Mouse (Mus musculus): ENCODE measurements at regions not wholly inside any gene's neighbourhood (a gene's known extent, or its start where the extent isn't known, plus 50 kb on each side); places are given as distances from the start of the nearest gene placed in this dataset.
"Not testable (repeated sequence)": the region's sequence is repeated elsewhere in the genome, so short reads cannot be mapped to it uniquely, and the experiment has no call there.

DNA sequence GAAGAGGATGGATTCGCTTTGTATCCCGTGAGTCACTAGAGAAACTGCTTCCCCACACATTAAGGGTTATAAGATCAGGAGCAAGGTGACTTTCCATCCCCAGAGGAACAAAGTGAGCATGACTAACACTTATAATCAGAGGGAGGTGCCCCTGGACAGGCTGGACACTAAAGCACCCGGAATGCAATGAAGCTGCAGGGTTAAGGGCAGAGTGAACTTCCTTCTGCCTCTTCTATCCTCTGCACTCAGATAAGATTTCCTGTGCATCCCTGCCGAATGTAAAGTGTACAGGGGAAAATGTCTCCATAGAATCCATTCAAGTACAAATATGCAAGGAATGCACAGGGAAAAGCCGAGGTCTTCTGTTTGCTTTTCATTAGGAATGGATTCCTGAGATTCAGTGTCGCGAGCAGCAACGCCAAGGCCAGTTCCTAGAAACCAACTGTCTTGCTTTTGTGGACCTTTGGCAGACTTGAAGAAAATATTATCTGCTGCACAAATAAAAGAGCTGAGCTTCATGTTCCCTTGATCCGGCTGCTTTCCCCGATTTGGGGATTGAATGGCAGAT, 58.5 kb upstream of the Fbxl7 start:
- in situ Hi-C loops (cut with MboI; ENCODE audit: unreplicated experiment in 2 of 2), result no loop called here

DNA sequence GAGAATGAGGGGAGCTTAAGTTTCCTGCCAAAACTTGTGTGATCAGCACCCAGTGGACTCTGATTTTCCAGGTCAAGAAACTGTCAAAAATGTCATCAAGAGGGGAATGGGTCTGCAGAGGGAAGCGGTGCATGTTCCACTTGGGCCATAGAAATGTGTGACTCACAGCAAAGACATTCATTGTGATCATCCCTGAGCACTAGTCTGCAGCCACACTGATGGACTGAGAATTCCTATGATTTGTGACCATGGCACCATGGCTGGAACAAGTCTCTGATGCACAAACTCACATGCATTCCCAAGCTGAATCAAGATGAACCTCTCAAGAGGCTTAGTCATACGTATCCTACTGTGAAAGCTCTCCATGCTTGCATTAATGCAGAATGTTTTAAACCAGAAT, 63.6 kb upstream of the Fbxl7 start:
- in situ Hi-C loops (cut with MboI; ENCODE audit: unreplicated experiment in 2 of 2), result no loop called here

DNA sequence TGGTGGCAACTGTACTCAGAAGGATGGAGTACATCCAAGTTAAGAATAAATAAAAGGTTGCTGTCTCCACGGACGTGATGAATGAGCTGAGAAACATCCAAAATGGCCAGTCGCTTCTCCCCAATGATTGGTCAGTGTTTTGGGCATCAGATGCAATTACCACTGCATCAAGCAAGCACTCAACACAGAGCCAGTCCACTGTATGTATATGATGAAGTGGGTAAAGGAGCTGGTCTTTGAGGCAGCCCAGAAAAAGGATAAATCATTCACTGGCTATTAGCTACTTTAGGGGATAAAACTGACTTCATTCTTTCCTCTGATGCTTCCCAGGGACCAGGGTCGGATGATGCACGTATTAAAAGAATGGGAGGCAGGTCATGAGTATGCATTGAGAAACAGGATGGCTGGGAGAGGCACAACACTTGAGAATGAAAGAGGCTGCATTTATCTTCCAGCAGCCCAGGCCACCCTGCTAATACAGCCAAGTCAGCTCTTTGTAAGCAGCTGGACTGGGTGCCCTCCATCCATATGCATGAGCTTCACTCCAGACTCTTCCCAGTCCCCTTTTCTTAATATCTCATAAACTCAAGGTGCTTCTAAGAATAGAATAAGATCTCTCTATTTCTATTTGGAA, 73.1 kb upstream of the Fbxl7 start:
- in situ Hi-C loops (cut with MboI; ENCODE audit: unreplicated experiment in 2 of 2), result no loop called here

DNA sequence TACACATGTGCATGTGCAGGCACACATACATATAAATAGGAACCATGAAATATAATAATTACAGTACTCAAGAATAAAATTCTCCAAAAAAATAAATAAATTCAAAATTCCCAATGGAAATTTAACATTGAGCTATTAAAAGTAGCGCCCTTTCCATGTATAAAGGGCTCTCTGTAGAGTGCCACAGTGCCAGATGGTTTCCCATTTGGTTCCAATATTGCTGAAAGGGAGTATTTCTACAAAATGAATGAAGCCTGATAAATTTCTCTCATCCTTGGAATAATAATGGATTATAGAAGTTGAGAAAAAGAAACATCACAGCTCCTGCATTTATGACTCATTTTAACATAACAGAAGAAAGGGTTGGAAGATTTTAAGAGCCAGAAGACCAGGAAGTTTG, 75.4 kb upstream of the Fbxl7 start:
- in situ Hi-C loops (cut with MboI; ENCODE audit: unreplicated experiment in 2 of 2), result no loop called here

DNA sequence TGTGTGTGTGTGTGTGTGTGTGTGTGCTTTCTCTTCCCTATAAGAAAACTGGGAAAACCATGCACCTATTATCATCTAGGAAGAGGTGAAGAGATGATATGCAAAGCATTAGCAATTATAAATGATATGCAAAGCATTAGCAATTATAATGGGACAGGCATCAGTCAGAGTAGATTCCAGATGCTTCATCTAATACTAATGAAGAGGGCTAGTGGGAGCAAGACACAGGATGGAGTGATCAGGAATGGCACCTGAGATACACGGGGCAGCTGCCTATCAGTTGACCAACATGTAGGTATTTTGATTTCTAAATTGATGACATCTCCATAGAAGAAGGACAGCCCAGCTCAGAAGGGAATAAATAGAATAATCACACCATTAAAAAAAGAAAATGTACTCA, 97.7 kb upstream of the Fbxl7 start:
- in situ Hi-C loops (cut with MboI; ENCODE audit: unreplicated experiment in 2 of 2), result no loop called here

DNA sequence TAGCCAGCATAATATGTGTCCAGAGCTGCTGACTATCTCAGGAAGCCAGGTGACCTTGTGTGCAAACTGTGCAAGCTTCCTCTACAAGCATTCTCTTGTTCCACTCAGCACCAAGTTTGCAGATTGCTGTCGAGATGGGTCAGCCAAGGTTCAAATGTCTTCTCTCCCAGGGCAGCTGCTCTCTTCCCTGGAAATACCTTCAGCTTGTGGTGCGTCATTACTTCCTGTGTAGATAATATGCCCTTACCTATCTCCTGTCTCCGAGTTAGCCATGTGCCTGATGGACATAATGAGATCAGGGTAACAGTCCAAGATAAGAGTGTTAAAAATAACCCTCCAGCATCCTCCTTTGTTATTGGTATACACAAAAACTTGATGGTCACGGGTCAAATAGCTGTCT, 113.7 kb upstream of the Fbxl7 start:
- in situ Hi-C loops (cut with MboI; ENCODE audit: unreplicated experiment in 2 of 2), result no loop called here

DNA sequence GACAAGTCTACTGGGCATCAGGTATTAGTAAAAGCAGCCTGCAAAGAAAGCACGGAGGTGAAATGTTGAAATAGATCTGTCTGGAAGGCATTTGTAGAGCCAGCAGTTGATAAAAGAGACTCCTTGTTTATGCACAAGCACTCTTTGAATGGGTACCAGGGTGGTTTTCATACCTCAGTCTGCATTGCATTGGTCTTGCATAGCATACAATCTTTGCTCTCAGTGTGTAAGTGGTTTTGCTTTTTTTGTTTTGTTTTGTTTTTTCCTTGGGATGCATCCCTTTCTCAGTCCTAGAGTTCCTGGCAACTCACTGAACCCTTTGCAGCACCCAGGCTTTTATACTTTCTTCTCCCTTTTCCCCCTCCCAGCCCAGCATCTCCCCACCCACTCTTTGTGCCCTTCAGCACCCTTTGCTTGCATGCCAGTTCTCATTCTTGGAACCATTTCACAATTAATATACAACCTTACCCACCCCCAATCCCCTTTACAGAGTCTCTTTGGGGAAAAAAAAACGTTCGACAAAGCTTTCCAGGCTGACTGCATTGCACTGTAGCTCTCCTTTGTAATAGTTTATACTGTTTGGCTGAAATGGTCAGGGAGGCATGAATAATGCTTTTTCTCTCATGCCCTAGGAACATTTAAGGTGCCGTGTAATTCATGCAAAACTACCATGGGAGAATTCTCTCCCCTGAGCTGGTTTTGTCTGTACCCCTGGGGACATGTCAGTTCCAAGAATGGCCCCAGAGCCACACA, 118.7 kb upstream of the Fbxl7 start:
- in situ Hi-C loops (cut with MboI; ENCODE audit: unreplicated experiment in 2 of 2), result no loop called here

DNA sequence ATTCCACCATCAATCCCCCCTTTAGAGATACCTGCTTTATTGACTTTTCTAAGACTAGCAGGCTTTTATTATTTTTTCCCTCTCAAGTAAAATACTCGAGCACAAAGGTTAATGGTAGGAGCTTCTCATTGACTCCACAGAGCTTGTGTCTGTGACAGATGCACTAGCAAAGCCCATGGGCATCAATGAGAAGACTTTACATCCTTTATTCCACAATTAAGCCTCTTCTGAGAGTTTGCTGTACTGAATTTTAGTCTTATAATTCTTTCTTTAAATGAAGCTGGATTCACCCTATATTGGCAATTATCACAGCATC, 119.2 kb upstream of the Fbxl7 start:
- in situ Hi-C loops (cut with MboI; ENCODE audit: unreplicated experiment in 2 of 2), result no loop called here

DNA sequence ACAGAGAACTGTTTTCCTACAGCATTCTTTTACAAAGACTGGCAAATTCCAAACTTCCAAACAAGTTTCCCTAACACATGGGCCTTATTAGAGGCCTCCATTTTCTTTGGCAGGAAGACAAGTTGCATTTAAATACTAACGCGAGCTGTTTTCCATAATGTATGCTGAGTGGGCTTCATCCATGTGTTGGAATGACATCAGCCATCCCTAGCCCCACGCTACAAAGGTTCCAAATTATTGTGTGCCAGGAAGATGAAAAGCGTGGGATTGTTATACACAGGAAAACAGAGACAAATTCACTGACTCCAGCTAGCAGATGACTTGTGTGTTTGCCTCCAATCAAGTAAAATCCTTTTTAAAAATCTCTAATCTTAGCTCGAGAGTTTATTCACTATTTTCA, 125.1 kb upstream of the Fbxl7 start:
- in situ Hi-C loops (cut with MboI; ENCODE audit: unreplicated experiment in 2 of 2), result no loop called here

DNA sequence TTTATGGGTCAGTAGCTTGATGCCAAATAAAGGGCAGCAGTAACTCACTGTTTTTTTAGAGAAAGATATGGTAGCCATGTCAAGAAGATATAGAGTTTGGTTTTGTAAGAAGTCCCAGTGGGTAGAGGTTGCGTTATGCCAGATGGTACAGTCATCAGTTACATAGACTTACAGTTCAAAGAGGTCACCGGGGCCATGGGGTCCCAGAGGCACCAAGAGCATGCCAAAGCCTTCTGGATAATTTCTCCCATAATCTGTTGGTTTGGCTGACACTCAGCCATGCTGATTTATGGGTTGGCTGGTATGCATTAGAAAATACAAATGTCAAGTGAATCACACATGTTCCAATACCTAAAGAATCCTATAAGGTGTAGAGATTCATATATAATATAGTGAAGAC, 137.9 kb upstream of the Fbxl7 start:
- in situ Hi-C loops (cut with MboI; ENCODE audit: unreplicated experiment in 2 of 2), result no loop called here

DNA sequence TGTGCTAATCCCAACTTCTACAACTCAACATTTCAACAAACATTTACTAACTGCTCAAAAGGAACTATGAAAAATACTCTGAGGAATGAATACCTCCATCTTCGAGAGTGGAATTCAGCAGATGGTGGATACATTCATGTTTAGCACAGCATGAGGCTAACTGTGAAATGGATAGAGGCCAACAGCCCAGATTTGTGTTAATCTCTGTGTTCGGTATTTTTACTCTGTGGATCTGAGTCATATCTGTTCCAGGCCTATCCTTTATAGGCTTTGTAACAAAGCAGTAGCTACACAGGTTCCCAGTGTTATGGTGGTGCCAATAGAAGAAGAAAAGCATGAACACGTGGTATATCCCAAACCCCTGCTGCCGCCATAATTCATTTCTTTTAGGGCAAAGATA, 148.4 kb upstream of the Fbxl7 start:
- in situ Hi-C loops (cut with MboI; ENCODE audit: unreplicated experiment in 2 of 2), result no loop called here

DNA sequence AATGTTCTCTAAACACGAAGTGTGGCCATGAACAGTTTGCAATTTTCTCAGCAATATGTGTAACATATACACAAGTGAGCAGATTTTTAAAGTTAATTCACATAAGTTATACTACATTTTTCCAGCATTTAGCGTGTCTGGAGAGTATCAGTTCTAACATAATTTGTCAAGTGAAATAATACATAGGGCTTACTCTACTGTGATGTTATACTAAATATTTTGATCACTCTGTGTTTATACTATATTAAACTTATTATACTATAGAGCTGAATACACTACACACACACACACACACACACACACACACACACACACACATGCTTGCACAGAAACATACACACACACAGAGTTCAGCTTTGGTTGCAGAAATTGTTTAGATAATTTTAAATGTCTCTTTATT, 155.3 kb upstream of the Fbxl7 start:
- in situ Hi-C loops (cut with MboI; ENCODE audit: unreplicated experiment in 2 of 2), result no loop called here

DNA sequence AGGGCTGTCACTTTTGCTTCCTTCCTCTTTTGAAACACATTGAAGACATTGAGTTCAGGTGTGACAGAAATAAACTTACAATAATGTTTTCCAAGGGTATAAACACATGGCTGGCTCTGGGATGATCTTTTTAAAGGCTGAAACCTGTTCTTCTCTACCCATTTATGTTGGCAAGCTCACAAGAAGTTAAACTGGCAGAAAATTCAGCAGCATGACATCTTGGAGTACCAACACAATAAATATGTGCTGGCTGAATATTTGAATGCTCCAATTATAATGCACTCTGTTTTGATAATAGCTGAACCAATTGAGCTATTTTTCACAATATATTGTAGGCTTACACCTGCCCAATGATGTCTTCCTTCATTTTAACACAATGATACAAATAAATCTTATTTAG, 168.1 kb upstream of the Fbxl7 start:
- in situ Hi-C loops (cut with MboI; ENCODE audit: unreplicated experiment in 2 of 2), result no loop called here

DNA sequence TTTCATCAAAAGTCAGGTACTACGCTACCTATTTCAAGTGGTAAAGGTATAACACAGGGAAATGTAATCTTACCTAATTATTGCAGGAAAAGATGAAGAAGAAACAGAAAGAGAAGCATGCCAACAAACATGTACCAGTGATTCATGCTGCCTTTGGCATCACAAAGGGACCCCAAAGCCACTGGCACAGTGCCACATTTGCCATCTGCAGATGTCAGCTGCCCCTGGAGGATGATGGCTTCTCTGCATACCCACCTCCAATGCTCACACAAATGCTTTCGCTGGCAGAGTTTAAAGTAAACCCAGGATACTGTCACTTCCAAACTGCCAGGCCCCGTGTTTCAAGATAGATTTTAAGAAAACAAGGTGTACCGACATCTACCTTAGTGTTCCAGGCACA, 168.6 kb upstream of the Fbxl7 start:
- in situ Hi-C loops (cut with MboI; ENCODE audit: unreplicated experiment in 2 of 2), result no loop called here

DNA sequence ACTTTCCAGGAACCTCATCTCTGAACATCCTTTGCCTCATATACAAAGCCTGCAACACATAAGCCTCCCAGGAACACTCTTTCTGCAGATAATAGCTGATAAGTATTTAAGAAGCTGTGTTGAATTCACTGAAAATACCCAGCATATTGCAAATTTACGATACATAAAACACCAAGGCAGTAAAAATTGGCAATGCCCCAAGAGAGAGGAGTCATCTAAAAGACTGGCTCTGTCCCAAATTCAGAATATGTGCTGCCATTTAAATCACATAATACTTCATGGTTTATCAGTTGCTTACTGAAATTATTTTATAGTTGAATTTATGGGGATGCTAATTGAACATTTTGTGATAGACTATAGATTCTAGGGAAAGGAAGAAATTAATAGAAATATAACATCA, 172.3 kb upstream of the Fbxl7 start:
- in situ Hi-C loops (cut with MboI; ENCODE audit: unreplicated experiment in 2 of 2), result no loop called here

DNA sequence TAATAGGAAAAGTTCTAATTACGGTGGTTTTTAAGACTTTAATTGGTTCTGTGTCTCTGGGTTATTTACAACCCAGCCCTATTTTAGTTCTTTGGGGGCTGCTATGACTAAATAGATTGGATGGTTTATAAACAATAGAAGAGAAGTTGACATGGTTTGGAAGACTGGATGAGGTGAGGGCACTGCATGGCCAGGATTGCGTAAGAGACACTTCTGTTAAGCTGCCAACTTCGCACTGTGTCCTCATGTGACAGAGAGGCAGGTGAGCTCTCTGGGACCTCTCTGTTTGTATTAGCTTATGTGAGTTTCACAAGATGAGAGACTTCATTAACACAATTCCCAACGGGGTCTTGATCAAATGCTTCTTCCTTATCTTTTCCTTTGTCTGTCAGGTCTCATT, 182.5 kb upstream of the Fbxl7 start:
- in situ Hi-C loops (cut with MboI; ENCODE audit: unreplicated experiment in 2 of 2), result no loop called here

DNA sequence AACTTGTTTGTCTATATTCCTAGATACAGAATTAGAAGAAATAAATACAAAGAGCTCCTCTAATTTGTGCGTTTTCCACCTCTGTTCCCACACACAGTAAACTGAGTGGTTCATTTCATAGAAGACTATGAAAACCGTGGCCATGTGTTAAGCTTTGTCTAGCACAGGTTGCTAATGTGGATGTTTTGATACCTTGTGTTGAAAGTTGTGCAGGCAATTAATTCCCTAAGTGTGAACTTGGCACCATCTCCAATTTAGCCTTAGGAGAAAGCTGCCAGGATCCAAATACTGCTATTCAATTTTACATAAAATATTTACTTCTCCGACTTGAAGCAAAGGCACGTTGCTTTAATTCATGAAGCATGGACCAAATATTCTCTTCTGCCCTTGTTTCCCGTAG, 187.4 kb upstream of the Fbxl7 start:
- in situ Hi-C loops (cut with MboI; ENCODE audit: unreplicated experiment in 2 of 2), result no loop called here

DNA sequence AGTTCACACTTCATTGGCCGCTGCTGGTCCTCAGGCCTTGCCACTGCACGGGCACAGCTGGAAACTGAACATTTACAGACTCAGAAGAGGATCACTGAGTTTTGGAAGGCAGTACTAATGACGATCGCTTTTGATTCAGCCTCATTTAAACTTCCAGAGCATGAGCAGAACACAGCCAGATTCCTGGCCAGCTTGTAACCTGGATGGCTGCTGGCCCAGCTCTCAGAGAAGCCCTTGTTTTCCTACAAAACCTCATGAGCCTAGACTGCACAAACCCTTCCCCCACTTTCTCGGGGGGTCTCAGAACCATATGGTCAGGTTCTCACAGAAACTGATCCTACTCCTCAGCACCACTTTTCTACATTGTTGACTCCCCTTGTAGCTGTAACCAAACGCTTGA, 188.2 kb upstream of the Fbxl7 start:
- in situ Hi-C loops (cut with MboI; ENCODE audit: unreplicated experiment in 2 of 2), result no loop called here

DNA sequence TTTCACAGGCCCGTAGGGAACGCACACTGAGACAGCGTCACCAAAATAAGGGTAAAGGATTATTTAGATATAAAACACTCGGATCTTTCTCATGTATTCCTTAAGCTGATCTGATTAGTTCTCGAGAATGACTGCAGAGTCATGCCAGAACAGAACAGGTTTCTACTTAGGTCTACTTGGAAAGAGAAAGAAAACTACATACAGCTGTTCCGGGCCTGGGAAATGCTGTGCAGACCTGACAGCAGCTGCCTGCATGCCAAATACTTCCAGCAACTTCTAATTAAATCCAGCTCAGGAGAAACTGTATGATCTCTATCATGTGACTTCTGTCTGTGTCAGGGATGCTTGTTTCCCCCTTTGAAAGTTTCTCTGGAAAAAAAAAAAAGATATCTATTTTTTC, 193.8 kb upstream of the Fbxl7 start:
- in situ Hi-C loops (cut with MboI; ENCODE audit: unreplicated experiment in 2 of 2), result no loop called here

DNA sequence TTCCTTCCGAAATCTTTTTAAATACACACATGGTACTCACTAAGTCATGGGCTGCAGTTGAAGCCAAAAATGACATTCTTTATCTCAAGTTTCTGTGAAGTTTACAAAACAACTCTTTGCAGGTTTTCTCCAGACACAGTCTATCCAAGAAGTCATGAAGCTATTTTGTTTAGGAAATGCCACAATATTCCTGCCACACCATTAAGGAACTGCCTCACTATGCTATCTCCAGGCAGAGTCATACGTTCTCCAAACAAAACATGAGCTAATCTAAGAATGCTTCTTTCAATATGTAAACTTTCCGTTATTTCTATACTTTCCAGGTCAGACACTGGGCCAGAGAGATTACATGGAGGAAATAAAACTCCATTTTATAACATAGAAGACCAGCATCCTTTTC, 198.7 kb upstream of the Fbxl7 start:
- in situ Hi-C loops (cut with MboI; ENCODE audit: unreplicated experiment in 2 of 2), result no loop called here

DNA sequence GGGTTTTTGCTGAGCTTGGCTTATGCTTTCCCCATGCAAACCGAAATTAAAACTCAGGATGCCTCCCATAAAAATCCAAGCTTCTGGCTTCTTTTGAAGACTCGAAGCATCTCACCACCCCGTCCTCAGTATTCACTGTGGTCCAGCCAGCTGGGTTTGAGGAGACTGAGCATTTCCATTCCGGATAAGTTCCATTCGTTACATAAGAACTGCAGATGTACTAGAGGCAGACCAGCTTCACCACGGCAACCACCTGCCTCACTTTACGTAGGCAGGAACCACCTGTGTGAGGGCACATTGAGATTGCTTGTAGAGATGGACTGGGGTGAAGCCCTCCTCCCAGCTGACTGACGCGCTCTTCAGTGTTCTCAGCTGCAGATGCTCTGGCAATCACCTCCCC, 199.9 kb upstream of the Fbxl7 start:
- in situ Hi-C loops (cut with MboI; ENCODE audit: unreplicated experiment in 2 of 2), result no loop called here

DNA sequence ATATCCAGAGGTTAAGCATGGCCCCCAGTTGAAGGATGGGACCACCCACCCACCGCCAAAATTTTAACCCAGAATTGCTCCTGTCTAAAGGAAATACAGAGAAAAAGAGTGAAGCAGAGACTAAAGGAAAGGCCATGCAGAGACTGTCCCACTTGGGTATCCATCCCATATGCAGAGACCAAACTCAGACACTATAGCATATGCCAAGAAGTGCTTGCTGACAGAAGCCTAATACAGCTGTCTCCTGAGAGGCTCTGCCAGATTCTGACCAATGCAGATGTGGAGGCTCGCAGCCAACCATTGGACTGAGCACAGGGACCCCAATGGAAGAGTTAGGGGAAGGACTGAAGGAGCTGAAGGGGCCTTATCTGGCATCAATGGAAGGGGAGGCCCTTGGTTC, 206.2 kb upstream of the Fbxl7 start:
- in situ Hi-C loops (cut with MboI; ENCODE audit: unreplicated experiment in 2 of 2), result not testable (repeated sequence)

DNA sequence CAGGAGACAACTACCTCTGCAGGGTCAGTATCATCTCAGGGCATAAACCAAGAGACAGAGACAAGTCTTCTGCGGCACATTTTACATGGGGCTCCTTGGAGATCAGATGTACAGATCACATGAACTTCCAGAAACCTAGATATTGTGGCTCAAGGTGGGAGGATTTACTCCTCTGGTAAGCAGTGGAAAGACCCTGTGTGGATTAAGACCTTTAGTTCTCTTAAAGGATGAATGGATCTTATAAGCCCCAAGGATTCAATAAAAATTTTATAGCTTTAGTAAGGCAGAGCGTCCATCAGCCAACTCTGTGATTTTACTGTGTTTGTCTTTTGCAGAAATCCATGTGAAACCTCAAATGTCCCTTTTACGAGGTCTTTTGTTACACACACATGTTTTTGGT, 213.8 kb upstream of the Fbxl7 start:
- in situ Hi-C loops (cut with MboI; ENCODE audit: unreplicated experiment in 2 of 2), result no loop called here

Data from v-Abl transformed pro-B cells (cell line).